Mouse (Mus musculus): ENCODE measurements around the gene Mfap1b. TPM values are rescaled to one million over a fixed set of nuclear protein-coding genes. Genes with fewer than 3 reads are reported as not detected.
"Not testable (repeated sequence)": the region's sequence is repeated elsewhere in the genome, so short reads cannot be mapped to it uniquely, and the experiment has no call there.

The Mfap1b gene
- polyA plus RNA-seq, 1 experiment from 2014 or later: 13.9 TPM

DNA sequence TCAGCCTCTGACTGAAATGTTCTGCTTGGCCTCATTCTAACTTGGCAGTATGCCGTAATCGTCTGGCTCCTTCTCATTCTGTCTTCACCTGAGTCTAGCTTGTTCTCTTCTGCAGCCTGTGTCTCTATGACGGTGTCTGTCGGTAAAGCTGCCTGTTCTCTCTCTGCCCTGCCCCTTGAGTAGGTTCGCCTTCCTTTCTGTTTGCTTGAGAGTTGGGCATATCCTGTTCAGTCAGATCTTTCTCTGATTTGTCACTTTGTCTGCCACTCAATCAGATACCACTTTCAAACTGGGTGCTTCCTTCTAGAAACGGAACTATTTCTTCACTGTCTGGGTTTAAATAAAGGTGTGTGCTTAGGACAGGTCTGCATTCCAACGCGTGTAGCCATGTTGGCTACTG lies 37.5 kb upstream of the Mfap1b start:
- Histone ChIP-seq H3K9ac (replicated peaks) (no peak overlapping the region), H3K4me1 (ENCODE audit: insufficient read depth) (peaks cover 8% of the 10 kb centered on the region), H3K4me3 (ENCODE audit: low read depth, low read length) (no peak overlapping the region), H3K27me3 (ENCODE audit: insufficient read depth, low read length) (no peaks in the 10 kb centered on the region), H3K36me3 (replicated peaks; ENCODE audit: insufficient read depth, low read length) (peaks cover 21% of the 10 kb centered on the region), H3K9me3 (ENCODE audit: low read length) (no peaks in the 10 kb centered on the region), H3K4me2 (ENCODE audit: low read depth, low read length) (no peak overlapping the region), H3K27ac (ENCODE audit: low read depth) (no peak overlapping the region)
- WGBS (ENCODE audit: insufficient replicate concordance): 90% methylated on average over 8 of the region's 8 CpGs
- TF ChIP-seq CTCF (IDR thresholded peaks at IDR 0.05; ENCODE audit: low read depth) (no peak), EP300 (IDR thresholded peaks at IDR 0.05; ENCODE audit: low read depth) (no peak)
- no peak for DNase-seq
- ATAC-seq: no peak

DNA sequence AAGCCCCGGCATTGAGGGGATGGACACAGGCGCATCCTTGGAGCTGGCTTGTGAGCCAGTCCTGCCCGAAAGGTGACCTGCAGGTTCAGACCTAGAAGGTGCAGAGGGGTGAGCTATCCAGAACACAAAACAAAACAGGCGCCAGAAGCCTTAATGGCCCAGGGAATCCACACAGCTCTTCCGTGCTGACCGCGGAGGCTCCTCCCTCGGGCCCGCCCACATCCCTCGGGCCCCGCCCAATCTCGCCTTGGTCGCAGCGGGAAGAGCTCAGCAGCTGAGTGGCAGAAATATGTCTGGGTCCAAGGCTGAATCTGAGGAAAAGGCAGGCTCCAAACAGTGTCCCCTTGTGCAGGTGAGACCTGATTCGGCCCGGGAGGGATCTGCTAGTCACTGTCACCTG lies 35.7 kb upstream of the Mfap1b start:
- DNase-seq (peak; percentile 83), ATAC-seq (peak; percentile 47)
- Histone ChIP-seq H3K27ac (ENCODE audit: low read depth) (no peak overlapping the region), H3K36me3 (replicated peaks; ENCODE audit: insufficient read depth, low read length) (peaks cover 17% of the 10 kb centered on the region), H3K27me3 (ENCODE audit: insufficient read depth, low read length) (no peaks in the 10 kb centered on the region), H3K4me3 (ENCODE audit: low read depth, low read length) (peak overlapping the region; percentile 42), H3K4me2 (ENCODE audit: low read depth, low read length) (peak overlapping the region; percentile 67), H3K9ac (replicated peaks) (peak overlapping the region; percentile 49; the same call in 1 of the 2 replicates), H3K9me3 (ENCODE audit: low read length) (no peaks in the 10 kb centered on the region), H3K4me1 (ENCODE audit: insufficient read depth) (peaks cover 8% of the 10 kb centered on the region)
- TF ChIP-seq CTCF (IDR thresholded peaks at IDR 0.05; ENCODE audit: low read depth) (no peak), EP300 (IDR thresholded peaks at IDR 0.05; ENCODE audit: low read depth) (no peak)
- 36% methylated on average over 16 of the region's 16 CpGs for WGBS (ENCODE audit: insufficient replicate concordance)

DNA sequence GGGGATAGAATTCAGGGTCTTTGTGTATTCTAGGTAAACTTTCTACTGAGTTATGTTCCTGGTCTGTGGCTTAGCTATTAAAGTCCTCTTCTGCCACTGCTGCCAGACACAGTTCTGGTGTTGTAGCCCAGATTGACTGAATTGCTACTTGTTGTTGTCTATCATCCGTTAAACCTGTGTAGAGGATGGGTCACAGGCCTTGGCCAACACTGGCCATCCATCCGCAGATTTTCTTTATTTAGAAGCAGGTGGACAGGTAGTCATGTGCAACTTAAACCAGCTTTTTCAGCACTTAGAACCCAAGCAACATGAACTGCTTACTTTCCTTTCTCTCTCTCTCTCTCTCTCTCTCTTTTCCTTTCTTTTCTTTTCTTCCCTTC lies 34.1 kb upstream of the Mfap1b start:
- H3K36me3 ChIP-seq (replicated peaks; ENCODE audit: insufficient read depth, low read length): peaks cover 13% of the 10 kb centered on the region
- ATAC-seq (no peak), DNase-seq (no peak)
- H3K9ac ChIP-seq (replicated peaks): peak overlapping the region; percentile 53; the same call in 1 of the 2 replicates
- TF ChIP-seq EP300 (IDR thresholded peaks at IDR 0.05; ENCODE audit: low read depth) (no peak), CTCF (IDR thresholded peaks at IDR 0.05; ENCODE audit: low read depth) (no peak)
- peak overlapping the region; percentile 68 for H3K4me2 ChIP-seq (ENCODE audit: low read depth, low read length)
- 70% methylated on average over 2 of the region's 2 CpGs for WGBS (ENCODE audit: insufficient replicate concordance)
- peaks cover 8% of the 10 kb centered on the region for H3K4me1 ChIP-seq (ENCODE audit: insufficient read depth)
- no peak overlapping the region for H3K27ac ChIP-seq (ENCODE audit: low read depth)
- H3K9me3 ChIP-seq (ENCODE audit: low read length): no peaks in the 10 kb centered on the region
- peak overlapping the region; percentile 61 for H3K4me3 ChIP-seq (ENCODE audit: low read depth, low read length)
- H3K27me3 ChIP-seq (ENCODE audit: insufficient read depth, low read length): no peaks in the 10 kb centered on the region

DNA sequence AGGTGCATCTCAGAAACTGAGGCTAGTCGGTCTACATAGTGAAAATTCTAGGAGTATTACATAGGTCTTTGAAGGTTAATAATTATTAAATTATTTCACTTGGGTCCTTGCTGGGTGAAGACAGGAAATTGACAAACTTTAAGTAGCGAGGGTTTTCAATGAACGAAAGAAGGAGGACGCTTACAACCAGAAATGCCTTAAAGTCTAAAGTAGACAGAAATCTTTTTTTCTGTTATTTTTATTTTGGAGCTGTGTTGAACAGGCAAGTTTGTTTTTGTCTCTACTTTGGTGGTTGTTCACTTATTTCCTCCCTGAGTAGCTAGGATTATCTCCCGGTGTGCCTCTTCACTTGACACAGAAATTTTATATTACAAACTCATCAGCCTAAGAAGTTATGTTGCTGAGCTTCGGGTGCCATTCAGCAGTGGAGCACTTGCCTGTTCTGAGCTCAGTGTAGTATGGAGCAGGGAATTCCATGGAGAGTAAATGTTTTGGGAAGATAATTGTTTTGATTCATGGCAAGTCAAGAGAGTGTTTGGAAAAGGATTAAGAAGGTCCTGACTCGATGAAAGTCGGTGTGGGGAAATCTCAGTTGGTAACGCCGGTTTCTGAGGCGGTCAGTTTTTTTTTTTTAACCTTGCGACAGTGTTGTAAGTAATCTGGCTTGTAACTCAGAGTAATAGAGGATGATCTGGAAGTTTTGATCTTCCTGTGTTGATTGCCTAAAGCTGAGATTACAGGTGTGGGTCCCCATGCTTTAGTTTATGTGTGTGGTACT lies 33.5 kb upstream of the Mfap1b start:
- WGBS (ENCODE audit: insufficient replicate concordance): 6% methylated on average over 12 of the region's 12 CpGs
- Histone ChIP-seq H3K27me3 (ENCODE audit: insufficient read depth, low read length) (no peaks in the 10 kb centered on the region), H3K36me3 (replicated peaks; ENCODE audit: insufficient read depth, low read length) (peaks cover 13% of the 10 kb centered on the region), H3K4me1 (ENCODE audit: insufficient read depth) (peaks cover 8% of the 10 kb centered on the region), H3K9me3 (ENCODE audit: low read length) (no peaks in the 10 kb centered on the region), H3K27ac (ENCODE audit: low read depth) (peak overlapping the region; percentile 93; the same call in 1 of the 2 replicates), H3K4me3 (ENCODE audit: low read depth, low read length) (peak overlapping the region; percentile 61), H3K4me2 (ENCODE audit: low read depth, low read length) (peak overlapping the region; percentile 68), H3K9ac (replicated peaks) (peak overlapping the region; percentile 53)
- no peak for DNase-seq
- ATAC-seq: no peak
- TF ChIP-seq CTCF (IDR thresholded peaks at IDR 0.05; ENCODE audit: low read depth): no peak
- no peak for TF ChIP-seq EP300 (IDR thresholded peaks at IDR 0.05; ENCODE audit: low read depth)

DNA sequence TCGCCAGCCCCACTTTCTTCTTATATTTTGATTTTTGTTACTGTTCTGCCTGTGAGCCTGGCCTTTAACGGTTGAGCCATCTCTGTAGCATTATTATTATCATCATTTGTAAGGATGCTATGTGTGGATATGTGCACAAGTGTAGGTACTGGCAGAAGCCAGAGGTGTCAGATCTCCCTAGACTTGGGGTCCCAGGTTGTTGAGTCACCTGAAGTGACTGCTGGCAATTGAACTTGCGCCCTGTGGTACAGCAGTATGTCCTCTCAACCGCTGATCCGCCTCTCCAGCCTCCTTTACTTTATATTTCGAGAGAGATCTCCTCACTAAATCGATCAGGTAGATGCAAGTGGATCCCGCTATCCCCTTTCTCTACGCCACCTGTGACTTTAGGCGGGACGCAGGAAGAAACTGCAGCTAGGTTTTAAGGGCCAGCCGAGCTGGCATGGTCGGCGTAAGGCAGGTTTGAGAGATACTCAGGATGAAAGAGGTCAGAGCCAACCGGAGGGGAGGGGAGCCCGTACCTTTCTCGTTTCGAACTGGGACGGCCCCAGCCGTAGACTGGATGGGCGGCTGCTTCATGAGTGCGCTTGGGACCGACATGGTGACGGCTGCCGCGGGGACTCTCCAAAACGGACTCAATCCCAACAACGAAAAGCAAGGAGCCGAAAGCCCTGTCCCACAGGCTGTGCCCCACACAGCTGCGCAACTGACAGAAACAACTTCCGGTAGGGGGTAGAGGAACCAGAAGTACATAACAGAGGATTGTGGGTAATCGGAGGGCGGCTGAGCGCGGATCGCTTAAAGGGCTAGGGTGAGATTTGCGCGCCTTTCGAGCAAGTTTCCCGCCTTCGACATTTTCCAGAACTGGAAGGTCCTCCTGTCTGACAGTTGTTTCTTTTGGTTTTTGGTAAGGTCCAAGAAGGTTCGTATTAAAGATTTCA lies 32.3 kb upstream of the Mfap1b start, which contains the start of the genes Mfap1a and Wdr76:
Gene Mfap1a, minus strand, starts transcription at position 724 of the 941 bp plus-strand sequence.
Gene Wdr76, plus strand, starts transcription at position 782 of the 941 bp plus-strand sequence.
- peak within 1 kb of the TSS; percentile 93 for H3K27ac ChIP-seq (ENCODE audit: low read depth)
- peak; percentile 58; the same call in 1 of the 2 replicates for TF ChIP-seq EP300 (IDR thresholded peaks at IDR 0.05; ENCODE audit: low read depth)

DNA sequence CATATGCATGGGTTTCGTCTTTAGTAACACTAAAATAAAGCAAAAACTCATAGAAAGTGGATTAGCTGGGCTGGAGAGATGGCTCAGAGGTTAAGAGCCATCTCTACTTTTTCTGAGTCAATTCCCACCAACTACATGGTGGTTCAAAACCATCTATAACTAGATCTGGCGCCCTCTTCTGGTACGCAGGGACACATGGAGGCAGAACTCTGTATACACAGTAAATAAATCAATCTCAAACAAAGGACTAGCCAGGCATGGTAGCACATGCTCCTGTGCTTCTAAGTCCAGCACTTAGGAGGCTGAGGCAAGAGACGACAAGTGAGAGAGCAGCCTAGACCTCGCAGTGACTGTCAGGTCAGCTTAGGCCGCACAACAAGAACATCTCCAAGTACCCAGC lies 27.7 kb upstream of the Mfap1b start:
- H3K36me3 ChIP-seq (replicated peaks; ENCODE audit: insufficient read depth, low read length); H3K4me1 ChIP-seq (ENCODE audit: insufficient read depth); H3K27me3 ChIP-seq (ENCODE audit: insufficient read depth, low read length); H3K9me3 ChIP-seq (ENCODE audit: low read length); H3K4me2 ChIP-seq (ENCODE audit: low read depth, low read length); H3K4me3 ChIP-seq (ENCODE audit: low read depth, low read length); H3K27ac ChIP-seq (ENCODE audit: low read depth); ATAC-seq; DNase-seq; H3K9ac ChIP-seq (replicated peaks): not testable (repeated sequence)
- 50% methylated on average over 1 of the region's 6 CpGs for WGBS (ENCODE audit: insufficient replicate concordance)

More for the DNA sequence above, 32.3 kb upstream of the Mfap1b start, which contains the start of the genes Mfap1a and Wdr76:
- Histone ChIP-seq H3K9ac (replicated peaks) (peak within 1 kb of the TSS; percentile 78), H3K4me2 (ENCODE audit: low read depth, low read length) (peak within 1 kb of the TSS; percentile 68), H3K4me3 (ENCODE audit: low read depth, low read length) (peak within 1 kb of the TSS; percentile 61)
- H3K27me3 ChIP-seq (ENCODE audit: insufficient read depth, low read length); H3K9me3 ChIP-seq (ENCODE audit: low read length); H3K36me3 ChIP-seq (replicated peaks; ENCODE audit: insufficient read depth, low read length); H3K4me1 ChIP-seq (ENCODE audit: insufficient read depth): not testable (repeated sequence)
- DNase-seq (peak; percentile 88), ATAC-seq (peak; percentile 96)
- 3% methylated on average over 37 of the region's 42 CpGs for WGBS (ENCODE audit: insufficient replicate concordance)

DNA sequence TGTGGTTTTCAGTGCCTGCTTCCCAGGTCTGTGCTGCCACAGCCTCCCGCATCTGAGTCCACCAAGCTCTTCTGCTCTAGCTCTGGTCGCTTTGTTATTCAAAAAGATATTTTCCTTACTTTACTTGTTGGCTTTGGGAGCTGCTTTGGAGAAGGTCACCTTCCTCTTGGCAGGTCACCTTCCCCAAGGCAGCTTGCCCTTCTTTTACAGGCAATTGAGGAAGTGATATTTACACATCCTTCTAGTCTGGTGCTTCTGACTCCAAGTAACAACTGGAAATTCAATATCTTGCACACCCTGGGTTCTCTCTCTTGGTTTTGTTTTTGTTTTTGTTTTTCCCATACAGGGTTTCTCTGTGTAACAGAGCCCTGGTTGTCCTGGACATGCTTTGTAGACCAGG lies 10.5 kb upstream of the Mfap1b start:
- ATAC-seq: not testable (repeated sequence)
- WGBS (ENCODE audit: insufficient replicate concordance): 82% methylated on average over 1 of the region's 2 CpGs

More for the DNA sequence above, 10.5 kb upstream of the Mfap1b start:
- H3K4me2 ChIP-seq (ENCODE audit: low read depth, low read length); DNase-seq; H3K27me3 ChIP-seq (ENCODE audit: insufficient read depth, low read length); H3K36me3 ChIP-seq (replicated peaks; ENCODE audit: insufficient read depth, low read length); H3K4me1 ChIP-seq (ENCODE audit: insufficient read depth); H3K4me3 ChIP-seq (ENCODE audit: low read depth, low read length); H3K9ac ChIP-seq (replicated peaks); H3K9me3 ChIP-seq (ENCODE audit: low read length); H3K27ac ChIP-seq (ENCODE audit: low read depth): not testable (repeated sequence)
